Mouse (Mus musculus): ENCODE measurements around the gene Ttc33. TPM values are rescaled to one million over a fixed set of nuclear protein-coding genes. Genes with fewer than 3 reads are reported as not detected.

The Ttc33 gene
- 24.2 and 25.2 TPM in 2 replicates for total RNA-seq (2012; rRNA removed)

DNA sequence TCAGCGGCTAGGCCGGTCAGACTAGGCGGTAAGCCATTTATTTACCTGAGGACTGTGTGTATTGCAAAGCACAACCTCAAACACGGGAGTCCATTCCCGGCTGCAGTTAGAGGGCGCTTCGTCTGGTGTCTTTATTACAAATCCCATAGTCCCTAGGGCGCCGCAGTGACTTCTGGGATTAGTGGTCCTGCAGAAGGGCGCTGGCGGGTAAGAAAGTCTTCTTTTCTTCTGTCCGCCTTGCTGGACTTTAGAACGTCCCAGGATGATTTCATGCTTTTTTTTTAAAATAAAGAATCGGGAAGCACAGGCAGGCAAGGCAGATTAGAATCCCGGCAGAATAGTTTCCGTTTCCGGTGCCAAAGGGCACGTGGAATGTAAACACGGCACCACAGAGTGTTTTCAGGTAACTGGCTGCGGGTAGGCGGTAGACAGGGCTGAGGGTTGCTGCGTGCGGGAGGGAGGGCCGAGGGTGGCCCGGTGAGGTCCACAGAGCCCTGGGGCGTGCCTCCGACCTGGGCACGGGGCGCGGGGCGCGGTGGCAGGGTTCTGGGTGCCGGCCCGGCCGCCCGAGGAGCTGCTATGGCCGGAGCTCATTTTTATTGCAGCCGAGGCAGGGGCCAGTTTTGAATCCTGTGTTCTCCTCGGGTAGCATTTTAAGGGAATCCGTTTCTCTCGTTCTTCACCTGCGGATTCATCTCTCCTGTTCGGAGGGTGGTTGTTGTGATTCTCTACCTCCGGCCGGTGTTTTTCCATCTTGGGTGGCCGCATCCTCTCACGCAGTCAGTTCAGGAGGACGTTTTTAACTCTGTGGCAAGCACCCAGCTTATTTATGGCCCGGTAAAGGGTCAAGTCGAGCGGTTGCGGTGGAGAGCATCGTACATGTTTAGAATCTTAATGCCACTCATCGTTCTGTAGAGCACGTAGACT is at the start of gene Ttc33:
Ttc33 (plus strand) TSS at position 160 of the 927 bp plus-strand sequence.
- peak; percentile 49 for DNase-seq (ENCODE audit: low read depth, low spot score)
- Histone ChIP-seq H3K27ac (ENCODE audit: insufficient read depth, low read depth, low read length, poor library complexity, severe bottlenecking) (peak within 1 kb of the TSS; percentile 41), H3K36me3 (ENCODE audit: control insufficient read depth, insufficient read depth, low read length, poor library complexity, severe bottlenecking) (peaks cover 3% of the 10 kb centered on the region), H3K9ac (ENCODE audit: insufficient read depth, low read depth, low read length, poor library complexity, severe bottlenecking) (peak within 1 kb of the TSS; percentile 88), H3K9me3 (ENCODE audit: control insufficient read depth, insufficient read depth, low read depth, low read length) (no peaks in the 10 kb centered on the region), H3K4me3 (ENCODE audit: insufficient read depth in 1 of 2, low read depth in 1 of 2, low read length in 2 of 2, poor library complexity in 1 of 2, severe bottlenecking in 1 of 2) (peak within 1 kb of the TSS; percentile 76 to 95), H3K4me1 (ENCODE audit: control insufficient read depth in 2 of 2, insufficient read depth in 2 of 2, low read length in 2 of 2, poor library complexity in 1 of 2) (peaks cover 0 to 7% of the 10 kb centered on the region in 2 experiments; a peak in 2 of 4 replicates)
- in situ Hi-C loops (cut with MboI; ENCODE audit: low sequenced_read_pairs in 2 of 2, unreplicated experiment in 2 of 2), result no loop called here
- TF ChIP-seq ZC3H11A (IDR thresholded peaks at IDR 0.05; ENCODE audit: borderline replicate concordance, low read depth, low read length) (0 out of 2 replicates have a peak, but pooled peaks have one; percentile 9), CHD2 (IDR thresholded peaks at IDR 0.05; ENCODE audit: low read depth, low read length) (no peak), HCFC1 (IDR thresholded peaks at IDR 0.05; ENCODE audit: borderline replicate concordance, insufficient read depth, low read length) (peak; percentile 79)

DNA sequence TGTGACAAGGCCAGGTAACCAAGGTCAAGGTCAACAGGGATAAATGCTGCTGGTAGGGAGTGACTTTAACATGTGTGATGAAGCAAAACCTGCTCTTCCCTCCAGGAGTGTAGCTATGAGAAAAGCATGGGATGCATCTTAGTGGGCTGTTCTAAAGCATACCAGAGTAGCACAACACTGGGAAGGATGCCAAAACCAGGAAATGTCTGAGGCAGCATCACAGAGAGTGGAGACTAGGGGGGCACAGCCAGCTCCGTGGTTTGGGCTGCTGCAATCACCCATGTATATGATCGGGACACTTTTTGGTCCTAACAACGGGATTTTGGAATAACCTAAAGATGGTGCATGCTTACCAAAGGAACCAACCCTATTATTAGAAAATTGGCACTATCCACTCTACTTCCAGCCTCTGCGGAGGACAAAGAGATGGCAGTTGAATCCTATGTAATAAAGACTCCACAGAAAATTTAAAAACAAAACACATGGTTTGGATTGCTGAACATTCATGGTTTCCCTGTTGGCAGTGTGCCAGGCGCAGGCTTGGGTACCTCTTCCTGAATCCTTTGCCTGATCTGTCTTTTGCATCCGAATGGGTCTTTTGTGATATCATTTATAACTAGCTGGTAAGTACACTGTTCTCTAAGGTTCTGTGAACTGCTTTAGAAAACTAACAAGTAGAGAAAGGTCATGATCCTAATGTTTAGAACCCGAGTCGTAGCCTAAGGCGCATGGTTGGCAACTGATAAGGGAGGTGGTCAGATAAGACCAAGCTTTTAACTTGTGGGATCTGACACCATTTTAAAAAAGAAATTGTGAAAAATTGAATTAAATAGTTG is 47.1 kb upstream of the Ttc33 start:
- Histone ChIP-seq H3K4me3 (ENCODE audit: insufficient read depth in 1 of 2, low read depth in 1 of 2, low read length in 2 of 2, poor library complexity in 1 of 2, severe bottlenecking in 1 of 2) (no peak overlapping the region), H3K36me3 (ENCODE audit: control insufficient read depth, insufficient read depth, low read length, poor library complexity, severe bottlenecking) (no peaks in the 10 kb centered on the region), H3K27ac (ENCODE audit: insufficient read depth, low read depth, low read length, poor library complexity, severe bottlenecking) (no peak overlapping the region), H3K4me1 (ENCODE audit: control insufficient read depth in 2 of 2, insufficient read depth in 2 of 2, low read length in 2 of 2, poor library complexity in 1 of 2) (peaks cover 4 to 12% of the 10 kb centered on the region in 2 experiments; a peak in 3 of 4 replicates), H3K9me3 (ENCODE audit: control insufficient read depth, insufficient read depth, low read depth, low read length) (no peaks in the 10 kb centered on the region), H3K9ac (ENCODE audit: insufficient read depth, low read depth, low read length, poor library complexity, severe bottlenecking) (no peak overlapping the region)
- in situ Hi-C loops (cut with MboI; ENCODE audit: low sequenced_read_pairs in 2 of 2, unreplicated experiment in 2 of 2), result no loop called here
- TF ChIP-seq ZNF384 (IDR thresholded peaks at IDR 0.05; ENCODE audit: low read depth, low read length), result no peak
- TF ChIP-seq MAFK (IDR thresholded peaks at IDR 0.05; ENCODE audit: insufficient read depth, low read depth, low read length), result no peak
- TF ChIP-seq CHD2 (IDR thresholded peaks at IDR 0.05; ENCODE audit: low read depth, low read length), result no peak
- no peak for TF ChIP-seq HCFC1 (IDR thresholded peaks at IDR 0.05; ENCODE audit: borderline replicate concordance, insufficient read depth, low read length)
- no peak for TF ChIP-seq ZC3H11A (IDR thresholded peaks at IDR 0.05; ENCODE audit: borderline replicate concordance, low read depth, low read length)
- DNase-seq (ENCODE audit: low read depth, low spot score), result no peak

DNA sequence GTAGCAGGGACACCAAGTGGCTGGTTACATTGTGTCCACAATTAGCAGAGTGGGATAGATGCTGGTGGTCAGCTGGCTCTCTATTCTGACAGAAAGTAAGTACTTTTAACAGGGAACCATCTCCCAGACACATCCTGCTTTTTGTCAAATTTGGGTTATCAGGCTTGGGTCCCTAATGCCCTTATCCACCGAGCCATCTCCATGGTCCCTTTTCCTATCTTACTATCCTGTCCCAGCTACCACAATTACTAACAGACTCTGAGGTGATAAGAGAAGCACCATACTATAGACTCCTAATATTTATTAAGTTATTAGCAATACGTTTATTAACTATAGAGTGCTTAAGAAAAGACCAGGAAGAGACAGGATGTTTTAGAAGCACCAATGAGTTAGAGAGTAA is 46.0 kb upstream of the Ttc33 start:
- H3K4me3 ChIP-seq (ENCODE audit: insufficient read depth in 1 of 2, low read depth in 1 of 2, low read length in 2 of 2, poor library complexity in 1 of 2, severe bottlenecking in 1 of 2), result no peak overlapping the region
- no peaks in the 10 kb centered on the region for H3K36me3 ChIP-seq (ENCODE audit: control insufficient read depth, insufficient read depth, low read length, poor library complexity, severe bottlenecking)
- DNase-seq (ENCODE audit: low read depth, low spot score), result no peak
- peaks cover 4 to 11% of the 10 kb centered on the region in 2 experiments; a peak in 3 of 4 replicates for H3K4me1 ChIP-seq (ENCODE audit: control insufficient read depth in 2 of 2, insufficient read depth in 2 of 2, low read length in 2 of 2, poor library complexity in 1 of 2)
- TF ChIP-seq ZNF384 (IDR thresholded peaks at IDR 0.05; ENCODE audit: low read depth, low read length), result no peak
- TF ChIP-seq MAFK (IDR thresholded peaks at IDR 0.05; ENCODE audit: insufficient read depth, low read depth, low read length), result no peak
- no peak for TF ChIP-seq CHD2 (IDR thresholded peaks at IDR 0.05; ENCODE audit: low read depth, low read length)
- TF ChIP-seq ZC3H11A (IDR thresholded peaks at IDR 0.05; ENCODE audit: borderline replicate concordance, low read depth, low read length), result no peak
- no peak for TF ChIP-seq HCFC1 (IDR thresholded peaks at IDR 0.05; ENCODE audit: borderline replicate concordance, insufficient read depth, low read length)
- in situ Hi-C loops (cut with MboI; ENCODE audit: low sequenced_read_pairs in 2 of 2, unreplicated experiment in 2 of 2), result no loop called here
- no peak overlapping the region for H3K27ac ChIP-seq (ENCODE audit: insufficient read depth, low read depth, low read length, poor library complexity, severe bottlenecking)
- H3K9ac ChIP-seq (ENCODE audit: insufficient read depth, low read depth, low read length, poor library complexity, severe bottlenecking), result no peak overlapping the region
- no peaks in the 10 kb centered on the region for H3K9me3 ChIP-seq (ENCODE audit: control insufficient read depth, insufficient read depth, low read depth, low read length)

DNA sequence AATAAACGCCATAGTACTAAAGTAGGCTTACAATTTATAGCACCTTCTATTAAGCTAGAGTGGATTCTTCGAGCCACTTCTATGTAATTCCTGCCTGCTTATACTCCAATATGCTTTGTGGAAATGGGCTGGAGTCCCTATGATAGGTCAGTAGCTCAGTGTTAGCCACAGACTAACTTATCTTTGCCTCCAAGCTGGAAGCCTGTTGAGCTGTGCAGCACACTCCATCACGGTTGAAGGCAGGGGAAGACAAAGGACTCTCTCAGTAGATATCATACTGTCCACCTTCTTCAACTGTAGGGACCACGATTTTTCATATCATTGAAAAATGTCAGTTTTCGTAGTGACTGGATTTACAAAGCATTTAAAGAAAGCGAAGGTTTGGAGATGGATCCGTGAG is 45.5 kb upstream of the Ttc33 start:
- Histone ChIP-seq H3K9me3 (ENCODE audit: control insufficient read depth, insufficient read depth, low read depth, low read length) (no peaks in the 10 kb centered on the region), H3K4me3 (ENCODE audit: insufficient read depth in 1 of 2, low read depth in 1 of 2, low read length in 2 of 2, poor library complexity in 1 of 2, severe bottlenecking in 1 of 2) (no peak overlapping the region), H3K9ac (ENCODE audit: insufficient read depth, low read depth, low read length, poor library complexity, severe bottlenecking) (no peak overlapping the region), H3K36me3 (ENCODE audit: control insufficient read depth, insufficient read depth, low read length, poor library complexity, severe bottlenecking) (no peaks in the 10 kb centered on the region), H3K27ac (ENCODE audit: insufficient read depth, low read depth, low read length, poor library complexity, severe bottlenecking) (no peak overlapping the region), H3K4me1 (ENCODE audit: control insufficient read depth in 2 of 2, insufficient read depth in 2 of 2, low read length in 2 of 2, poor library complexity in 1 of 2) (peaks cover 4 to 7% of the 10 kb centered on the region in 2 experiments; a peak in 3 of 4 replicates)
- no peak for DNase-seq (ENCODE audit: low read depth, low spot score)
- TF ChIP-seq MAFK (IDR thresholded peaks at IDR 0.05; ENCODE audit: insufficient read depth, low read depth, low read length), result no peak
- in situ Hi-C loops (cut with MboI; ENCODE audit: low sequenced_read_pairs in 2 of 2, unreplicated experiment in 2 of 2), result no loop called here

All from ES-E14 (cell line).